Mouse (Mus musculus) ES-Bruce4 (cell line): Measurements from ENCODE around the gene Cacnb2.

Source experiments
- CTCF ChIP-seq: IDR thresholded peaks from one replicate; pipeline ENCODE4 v1.8.1; 2011; ENCODE audit warnings: low read depth, low read length
- EP300 ChIP-seq: IDR thresholded peaks from 2 replicates; pipeline ENCODE4 v1.6.1; 2011; ENCODE audit warnings: low read depth, low read length; ENCODE audit not compliant: insufficient read depth
- POLR2A ChIP-seq: IDR thresholded peaks from one replicate; pipeline ENCODE4 v1.8.1; 2011; ENCODE audit warnings: low read length; ENCODE audit not compliant: insufficient read depth

DNA sequence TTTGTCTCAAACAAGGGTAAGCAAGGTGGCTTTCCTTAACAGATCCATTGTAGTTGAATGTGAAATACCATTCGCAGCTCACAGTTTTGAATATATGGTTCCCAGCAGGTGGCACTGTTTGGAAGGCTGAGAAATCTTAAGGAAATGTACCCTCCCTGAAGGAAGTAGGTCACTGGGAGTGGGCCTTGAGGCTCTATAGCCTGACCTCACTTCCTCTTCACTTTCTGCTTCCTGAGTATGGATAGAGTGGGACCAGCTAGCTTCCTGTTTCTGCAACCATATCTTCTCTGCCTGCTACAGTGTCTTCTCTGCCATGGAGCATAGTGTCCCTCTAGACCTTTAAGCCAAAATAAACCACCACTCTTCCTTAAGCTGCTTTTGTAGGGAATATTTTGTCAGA, 248.5 kb downstream of the Cacnb2 start:
- no peak for TF ChIP-seq CTCF
- no peak for TF ChIP-seq POLR2A
- TF ChIP-seq EP300, result no peak
